Mouse (Mus musculus): ENCODE data around the gene Clec2g. TPM values are rescaled to one million over a fixed set of nuclear protein-coding genes. Genes with fewer than 3 reads are reported as not detected.
"Not testable (repeated sequence)": the region's sequence is repeated elsewhere in the genome, so short reads cannot be mapped to it uniquely, and the experiment has no call there.

Gene Clec2g
- polyA plus RNA-seq (2011; ENCODE audit: insufficient read depth, insufficient read length, low replicate concordance, missing spikeins): not detected in 2 replicates

GRCm38 (mm10) chr6:128934081-128934480 lies at the start of gene Clec2g:
TSS of gene Clec2g (plus strand) at chr6:128934381.
- H3K27ac ChIP-seq (ENCODE audit: control insufficient read depth, insufficient read depth, low read depth, low read length, poor library complexity); H3K4me3 ChIP-seq (replicated peaks; ENCODE audit: control insufficient read depth, low read depth, low read length); H3K4me1 ChIP-seq (ENCODE audit: control insufficient read depth, insufficient read depth, low read length): not testable (repeated sequence)
- 87% methylated on average over 4 of the region's 4 CpGs for WGBS

- 17% methylated on average over 6 of the region's 6 CpGs for WGBS
- H3K4me3 ChIP-seq (replicated peaks; ENCODE audit: control insufficient read depth, low read depth, low read length): peak within 1 kb of the TSS; percentile 77
Observed at GRCm38 (mm10) chr6:128887091-128887790, 46.9 kb upstream of the Clec2g start, which contains the start of gene Clec2i. TSS of gene Clec2i (plus strand) at chr6:128887588.

GRCm38 (mm10) chr6:128888834-128889233 lies 45.3 kb upstream of the Clec2g start:
- peak overlapping the region; percentile 45 for H3K4me3 ChIP-seq (replicated peaks; ENCODE audit: control insufficient read depth, low read depth, low read length)
- no peak for TF ChIP-seq POLR2A (IDR thresholded peaks at IDR 0.05; ENCODE audit: borderline replicate concordance, control insufficient read depth, low read depth, low read length)

More at GRCm38 (mm10) chr6:128887091-128887790, 46.9 kb upstream of the Clec2g start, which contains the start of gene Clec2i:
- H3K4me1 ChIP-seq (ENCODE audit: control insufficient read depth, insufficient read depth, low read length): not testable (repeated sequence)
- H3K27ac ChIP-seq (ENCODE audit: control insufficient read depth, insufficient read depth, low read depth, low read length, poor library complexity): peak within 1 kb of the TSS; percentile 68

GRCm38 (mm10) chr6:128890948-128891355 lies 43.2 kb upstream of the Clec2g start, which contains the start of gene BC035044:
TSS of gene BC035044 (minus strand) at chr6:128891126.
- 4% methylated on average over 2 of the region's 2 CpGs for WGBS
- H3K4me1 ChIP-seq (ENCODE audit: control insufficient read depth, insufficient read depth, low read length): peaks cover 3% of the 10 kb centered on the region; the same call in 1 of the 2 replicates
- peak within 1 kb of the TSS; percentile 53 for H3K4me3 ChIP-seq (replicated peaks; ENCODE audit: control insufficient read depth, low read depth, low read length)
- TF ChIP-seq CTCF (IDR thresholded peaks at IDR 0.05; ENCODE audit: control insufficient read depth, insufficient read depth, low read length) (no peak), POLR2A (IDR thresholded peaks at IDR 0.05; ENCODE audit: borderline replicate concordance, control insufficient read depth, low read depth, low read length) (no peak)
- peak within 1 kb of the TSS; percentile 70; the same call in 1 of the 2 replicates for H3K27ac ChIP-seq (ENCODE audit: control insufficient read depth, insufficient read depth, low read depth, low read length, poor library complexity)

More at GRCm38 (mm10) chr6:128888834-128889233, 45.3 kb upstream of the Clec2g start:
- WGBS: 3% methylated on average over 5 of the region's 5 CpGs
- peaks cover 3% of the 10 kb centered on the region; the same call in 1 of the 2 replicates for H3K4me1 ChIP-seq (ENCODE audit: control insufficient read depth, insufficient read depth, low read length)
- H3K27ac ChIP-seq (ENCODE audit: control insufficient read depth, insufficient read depth, low read depth, low read length, poor library complexity): peak overlapping the region; percentile 36; the same call in 1 of the 2 replicates

- Histone ChIP-seq H3K4me3 (replicated peaks; ENCODE audit: control insufficient read depth, low read depth, low read length) (no peak overlapping the region), H3K4me1 (ENCODE audit: control insufficient read depth, insufficient read depth, low read length) (no peaks in the 10 kb centered on the region; the same call in 1 of the 2 replicates), H3K27ac (ENCODE audit: control insufficient read depth, insufficient read depth, low read depth, low read length, poor library complexity) (no peak overlapping the region)
- WGBS: 56% methylated on average over 3 of the region's 3 CpGs
- no peak for TF ChIP-seq POLR2A (IDR thresholded peaks at IDR 0.05; ENCODE audit: borderline replicate concordance, control insufficient read depth, low read depth, low read length)
- no peak for TF ChIP-seq CTCF (IDR thresholded peaks at IDR 0.05; ENCODE audit: control insufficient read depth, insufficient read depth, low read length)
Observed at GRCm38 (mm10) chr6:128895404-128896001, 38.7 kb upstream of the Clec2g start.

- Histone ChIP-seq H3K27ac (ENCODE audit: control insufficient read depth, insufficient read depth, low read depth, low read length, poor library complexity) (no peak overlapping the region), H3K4me3 (replicated peaks; ENCODE audit: control insufficient read depth, low read depth, low read length) (no peak overlapping the region), H3K4me1 (ENCODE audit: control insufficient read depth, insufficient read depth, low read length) (no peaks in the 10 kb centered on the region; the same call in 1 of the 2 replicates)
- no peak for TF ChIP-seq POLR2A (IDR thresholded peaks at IDR 0.05; ENCODE audit: borderline replicate concordance, control insufficient read depth, low read depth, low read length)
- no peak for TF ChIP-seq CTCF (IDR thresholded peaks at IDR 0.05; ENCODE audit: control insufficient read depth, insufficient read depth, low read length)
- WGBS: 50% methylated on average over 2 of the region's 2 CpGs
Observed at GRCm38 (mm10) chr6:128900044-128900443, 34.1 kb upstream of the Clec2g start.

GRCm38 (mm10) chr6:128900796-128901552 lies 33.2 kb upstream of the Clec2g start:
- H3K27ac ChIP-seq (ENCODE audit: control insufficient read depth, insufficient read depth, low read depth, low read length, poor library complexity); H3K4me3 ChIP-seq (replicated peaks; ENCODE audit: control insufficient read depth, low read depth, low read length); H3K4me1 ChIP-seq (ENCODE audit: control insufficient read depth, insufficient read depth, low read length): not testable (repeated sequence)
- WGBS: 19% methylated on average over 6 of the region's 6 CpGs

- Histone ChIP-seq H3K4me1 (ENCODE audit: control insufficient read depth, insufficient read depth, low read length) (no peaks in the 10 kb centered on the region; the same call in 1 of the 2 replicates), H3K27ac (ENCODE audit: control insufficient read depth, insufficient read depth, low read depth, low read length, poor library complexity) (no peak overlapping the region), H3K4me3 (replicated peaks; ENCODE audit: control insufficient read depth, low read depth, low read length) (no peak overlapping the region)
- WGBS: 13% methylated on average over 2 of the region's 2 CpGs
- TF ChIP-seq POLR2A (IDR thresholded peaks at IDR 0.05; ENCODE audit: borderline replicate concordance, control insufficient read depth, low read depth, low read length): no peak
Observed at GRCm38 (mm10) chr6:128913598-128914254, 20.5 kb upstream of the Clec2g start.
